Mouse (Mus musculus): ENCODE results near the gene Runx1.

The Runx1 gene

DNA sequence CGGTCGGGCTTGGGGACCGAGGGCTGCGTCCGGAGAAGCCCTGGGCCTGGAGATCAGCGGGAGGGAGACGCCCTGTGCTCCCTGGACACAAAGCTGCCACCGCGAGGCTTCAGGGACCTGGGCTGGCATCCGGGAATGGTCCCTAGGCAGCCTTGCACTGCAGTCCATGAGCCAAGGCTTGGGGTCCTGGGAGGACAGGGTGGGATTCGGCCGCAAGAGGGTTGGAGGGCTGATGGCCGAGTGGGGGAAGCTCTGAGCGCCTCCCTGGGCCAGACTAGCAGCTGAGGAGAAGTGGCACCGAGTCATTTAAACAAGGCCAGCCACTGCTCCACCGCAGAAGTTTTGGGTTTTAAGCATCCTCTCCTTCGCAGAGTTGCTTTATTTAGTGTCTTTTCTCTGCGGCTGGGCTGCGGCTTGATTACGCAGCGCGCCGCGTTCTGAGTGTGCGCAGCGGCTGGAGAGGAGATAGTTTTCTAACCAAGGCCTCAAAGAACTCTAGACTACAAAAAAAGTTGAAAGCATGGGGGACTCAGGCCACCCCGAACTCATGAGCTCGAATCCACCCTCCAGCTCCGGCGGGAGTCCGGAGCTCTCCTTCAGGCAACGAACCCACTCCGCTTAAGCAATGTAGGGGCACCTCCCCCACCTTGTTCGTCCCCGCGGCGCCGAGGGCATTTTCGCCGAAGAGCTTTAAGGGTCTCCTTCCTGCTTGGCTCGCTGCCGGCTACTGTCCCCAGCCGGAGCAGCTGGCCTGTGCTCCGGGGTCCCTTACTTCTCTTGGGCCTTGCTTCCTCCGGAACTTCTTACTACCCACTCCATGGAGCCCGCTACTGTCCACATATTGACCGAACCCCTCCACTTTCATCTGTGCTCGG, 128.0 kb downstream of the Runx1 start:
- peak in 1 of 2 experiments; percentile 31 for DNase-seq

DNA sequence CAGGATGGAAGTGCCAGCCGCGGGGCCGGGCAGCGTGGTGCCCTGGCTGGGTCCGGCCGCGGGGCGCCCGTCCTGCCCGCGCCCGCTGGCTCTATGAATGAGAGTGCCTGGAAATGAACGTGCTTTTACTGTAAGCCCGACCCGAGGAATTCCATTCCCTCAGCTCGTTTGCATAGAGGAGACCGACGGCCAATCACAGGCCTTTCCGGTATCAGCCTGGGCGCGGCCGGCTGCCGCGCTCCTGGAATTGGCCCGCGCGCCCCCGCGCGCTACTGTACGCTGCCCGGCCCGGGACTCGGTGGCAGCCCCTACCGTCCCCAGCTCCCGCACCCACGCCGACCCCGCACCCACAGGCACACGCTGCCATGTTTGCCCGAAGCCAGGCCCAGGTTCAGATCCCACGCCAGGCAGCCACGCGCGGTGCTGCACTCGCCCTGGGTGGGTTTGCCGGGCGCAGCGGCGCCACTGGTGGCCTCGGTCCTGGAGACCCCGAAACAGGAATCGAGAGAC, 128.7 kb downstream of the Runx1 start:
- DNase-seq = peak; percentile 56 to 62

DNA sequence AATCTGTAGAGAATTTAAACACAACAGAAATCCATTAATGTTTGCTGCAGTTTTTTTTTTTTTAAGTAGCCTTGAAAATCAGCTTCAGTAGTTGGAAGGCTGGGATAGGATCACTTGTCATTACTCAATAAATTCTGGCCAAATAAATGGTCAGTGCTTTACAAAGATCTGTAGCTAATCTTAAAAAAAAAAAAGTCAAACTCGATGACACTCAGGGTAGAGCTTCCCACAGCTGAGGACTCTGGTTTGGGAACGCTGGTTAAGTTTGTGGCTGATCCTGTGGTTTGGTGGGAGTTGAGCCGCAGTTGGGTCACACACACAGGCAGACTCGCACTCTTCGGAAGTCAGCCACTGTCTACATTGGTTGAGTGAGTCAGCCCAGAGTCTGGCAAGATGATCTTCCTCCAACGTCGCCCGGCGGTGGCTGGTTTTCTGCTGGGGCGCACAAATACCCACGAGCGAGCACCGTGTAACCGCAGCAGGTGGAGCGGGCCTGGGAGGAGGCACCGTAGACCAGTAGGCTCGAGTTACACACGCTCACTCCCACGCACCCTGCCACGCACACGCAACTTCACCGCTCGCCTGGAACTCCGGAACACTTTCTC, 129.4 kb downstream of the Runx1 start:
- DNase-seq = peak; percentile 78

DNA sequence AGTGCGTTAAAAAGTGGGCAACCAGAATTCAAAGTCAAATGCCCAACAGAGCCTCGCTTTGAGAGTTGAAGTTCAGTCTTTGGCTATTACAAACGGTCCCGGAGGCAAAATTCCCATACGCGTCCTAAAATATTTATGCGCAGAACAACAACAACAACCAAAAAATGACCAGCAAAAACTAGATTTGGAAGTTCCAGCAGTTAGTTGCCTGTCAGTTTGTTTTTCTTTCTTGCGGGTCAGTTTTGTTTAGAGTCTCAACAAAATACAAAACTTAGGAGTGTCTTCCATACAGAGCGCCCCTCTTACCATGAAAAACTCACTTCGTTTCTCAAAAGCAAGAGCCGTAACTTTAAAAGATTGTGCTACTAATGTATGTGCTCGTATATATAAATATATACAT, 130.0 kb downstream of the Runx1 start:
- no peak for DNase-seq

DNA sequence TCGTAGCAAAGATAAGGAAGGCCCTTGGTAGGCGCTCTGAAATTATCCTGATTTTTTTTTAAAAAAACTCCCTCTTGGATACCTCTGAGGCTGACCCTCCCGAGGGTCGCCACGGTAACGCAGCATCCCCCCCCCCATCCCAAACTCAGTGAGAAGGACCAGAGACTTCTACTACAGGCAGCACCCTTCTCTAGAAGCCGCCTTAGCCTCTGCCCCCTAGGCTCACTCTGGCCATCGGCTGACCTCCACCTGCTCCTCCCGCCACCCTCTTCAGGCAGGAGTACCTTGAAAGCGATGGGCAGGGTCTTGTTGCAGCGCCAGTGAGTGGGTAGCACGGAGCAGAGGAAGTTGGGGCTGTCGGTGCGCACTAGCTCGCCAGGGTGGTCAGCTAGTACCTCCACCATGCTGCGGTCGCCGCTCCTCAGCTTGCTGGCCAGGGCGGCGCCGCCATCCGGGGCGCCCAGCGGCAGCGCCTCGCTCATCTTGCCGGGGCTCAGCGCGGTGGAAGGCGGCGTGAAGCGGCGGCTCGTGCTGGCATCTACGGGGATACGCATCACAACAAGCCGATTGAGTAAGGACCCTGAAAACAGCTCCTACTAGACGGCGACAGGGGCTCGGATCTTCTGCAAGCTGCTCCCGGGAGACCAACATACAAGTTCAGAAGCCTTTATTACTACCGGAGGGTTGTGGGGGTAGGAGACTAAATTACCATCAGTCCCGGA, 130.6 kb downstream of the Runx1 start:
- no peak for DNase-seq

DNA sequence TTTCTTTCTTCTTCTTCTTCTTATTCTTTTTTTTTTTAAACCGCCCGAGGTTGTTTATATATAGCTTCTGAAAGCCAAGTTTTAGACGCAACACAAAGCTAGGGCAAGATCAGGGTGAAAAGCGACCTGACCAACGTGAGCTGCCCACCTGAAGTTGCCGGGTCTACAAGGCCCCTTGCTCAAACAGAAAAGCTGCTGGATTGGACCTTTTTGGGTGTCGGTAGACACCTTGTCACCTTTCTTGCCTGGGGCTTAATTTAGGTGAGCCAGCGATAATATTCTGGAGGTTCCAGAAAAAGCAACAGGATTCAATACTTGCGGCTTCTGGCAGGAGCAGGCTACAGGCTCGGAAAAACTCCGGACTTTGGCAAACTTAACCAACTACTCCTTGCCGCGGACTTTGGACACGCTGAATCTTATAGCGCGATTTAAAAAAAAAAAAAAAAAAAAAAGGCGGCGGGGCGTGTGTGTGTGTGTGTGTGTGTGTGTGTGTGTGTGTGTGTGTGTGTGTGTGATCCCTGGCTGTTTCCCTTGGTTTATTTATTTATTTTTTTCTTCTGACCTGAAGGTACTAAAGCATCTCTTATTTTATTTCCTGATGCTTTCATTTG, 131.3 kb downstream of the Runx1 start:
- DNase-seq = no peak

DNA sequence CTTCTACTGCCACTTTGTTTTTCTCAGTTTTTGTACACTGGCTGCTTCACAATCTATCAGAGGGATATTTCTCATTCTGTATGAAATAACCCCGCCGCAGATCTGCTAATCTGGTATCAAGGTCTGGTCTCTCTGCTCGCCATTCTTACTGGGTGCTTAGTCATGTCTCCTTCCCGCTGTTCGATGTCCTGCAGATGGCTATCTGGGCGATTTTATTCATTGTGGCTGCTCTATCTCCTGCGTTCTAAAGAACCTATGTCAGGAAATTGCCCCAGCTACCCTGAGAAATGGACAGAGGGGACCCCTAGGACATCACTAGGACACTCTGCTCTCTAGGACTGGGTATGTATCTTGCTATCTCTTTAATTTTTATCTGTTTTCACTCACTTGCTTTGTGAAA, 135.2 kb downstream of the Runx1 start:
- no peak for DNase-seq

DNA sequence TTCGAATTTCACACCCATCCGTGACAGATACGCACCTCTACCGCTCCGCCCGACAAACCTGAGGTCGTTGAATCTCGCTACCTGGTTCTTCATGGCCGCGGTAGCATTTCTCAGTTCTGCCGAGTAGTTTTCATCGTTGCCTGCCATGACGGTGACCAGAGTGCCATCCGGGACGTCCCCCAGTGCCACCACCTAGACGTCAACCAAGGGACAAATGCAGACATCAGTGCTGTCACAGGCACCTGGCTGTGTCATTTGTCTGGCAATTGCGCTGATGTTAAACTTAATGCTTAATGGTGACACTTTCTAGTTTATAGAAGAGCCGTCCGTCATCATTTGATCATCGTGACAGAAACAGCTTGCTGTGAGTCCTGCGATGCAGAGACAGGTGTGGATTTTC, 137.0 kb downstream of the Runx1 start:
- no peak for DNase-seq

DNA sequence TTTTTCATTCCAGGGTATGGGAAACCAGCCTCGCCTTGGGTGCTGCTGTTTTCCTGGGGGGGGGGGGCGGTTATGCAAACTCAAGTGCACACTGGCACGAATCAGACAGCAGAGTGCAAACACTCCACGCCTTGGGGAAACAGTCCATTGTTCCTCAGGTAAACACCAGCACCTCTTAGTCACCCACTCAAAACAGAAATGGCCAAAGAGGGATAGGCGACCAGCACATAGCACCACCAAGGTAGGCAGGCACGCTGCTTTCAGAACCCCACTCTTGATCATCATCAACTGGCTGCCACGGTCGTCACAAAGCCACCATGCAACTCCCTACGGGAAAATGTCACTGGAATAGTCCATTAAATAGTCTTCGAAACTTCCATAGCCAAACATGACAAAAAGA, 139.0 kb downstream of the Runx1 start:
- no peak for DNase-seq

DNA sequence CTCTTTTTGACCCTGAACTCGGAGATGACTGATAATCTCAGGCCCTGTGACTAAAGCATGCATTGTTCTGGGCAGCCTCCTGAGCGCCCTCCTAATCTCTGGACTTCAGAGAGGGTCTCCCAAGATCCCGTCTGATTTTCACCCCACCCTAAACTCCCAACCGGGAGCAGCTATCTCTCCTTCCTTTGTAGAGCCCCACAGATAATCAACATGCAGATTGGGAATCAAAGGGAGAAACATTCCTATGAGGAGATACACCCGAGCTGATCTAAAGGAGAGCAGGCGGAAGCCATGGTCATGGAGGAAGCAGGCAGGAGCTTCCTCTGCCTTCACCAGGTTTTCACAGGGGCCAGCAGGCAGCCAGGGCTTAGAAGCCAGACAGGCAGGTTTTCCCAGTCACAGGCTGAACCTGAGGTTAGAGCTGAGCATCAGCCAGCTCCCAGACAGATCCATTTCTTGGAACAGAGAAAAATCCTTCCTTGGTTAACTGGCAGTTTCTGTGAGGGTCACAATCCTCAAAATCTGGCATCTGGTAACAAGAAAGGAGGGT, 140.1 kb downstream of the Runx1 start:
- DNase-seq = no peak

DNA sequence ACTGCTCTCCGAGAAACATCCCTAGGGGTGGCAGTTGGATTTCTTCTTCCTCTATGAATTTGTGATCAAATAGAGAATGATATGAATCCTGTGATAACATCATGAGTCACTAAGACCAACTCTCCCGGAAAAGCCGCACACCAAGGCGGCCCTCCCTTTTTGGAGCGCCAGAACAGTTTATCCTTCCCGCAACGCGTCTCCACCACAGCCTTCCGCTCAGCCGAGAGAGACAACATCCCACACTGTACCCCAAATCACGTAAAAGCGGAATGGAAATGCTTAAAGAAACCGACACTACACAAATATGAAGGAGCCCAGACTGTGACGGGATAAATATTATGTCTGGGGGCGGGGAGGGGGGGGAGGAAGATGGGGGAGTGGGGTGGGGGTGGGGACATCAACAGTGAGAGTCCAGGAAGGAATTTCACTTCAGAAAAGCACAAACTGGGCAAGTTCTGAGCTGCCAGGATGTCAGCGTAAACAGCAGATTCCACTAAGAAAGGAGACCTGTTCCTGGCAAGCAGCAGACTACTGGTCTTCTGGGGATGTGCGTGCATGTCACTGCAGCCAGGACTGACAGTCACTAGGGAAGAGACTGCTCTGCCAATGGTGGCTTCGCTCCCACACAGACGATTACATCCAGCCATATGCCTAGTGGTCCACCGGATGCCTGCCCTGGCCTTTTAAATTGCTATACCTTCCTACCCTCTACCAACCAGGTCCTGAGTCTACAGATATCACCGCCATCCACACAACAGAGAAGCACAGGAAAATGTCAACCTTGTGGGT, 141.3 kb downstream of the Runx1 start:
- DNase-seq = no peak

DNA sequence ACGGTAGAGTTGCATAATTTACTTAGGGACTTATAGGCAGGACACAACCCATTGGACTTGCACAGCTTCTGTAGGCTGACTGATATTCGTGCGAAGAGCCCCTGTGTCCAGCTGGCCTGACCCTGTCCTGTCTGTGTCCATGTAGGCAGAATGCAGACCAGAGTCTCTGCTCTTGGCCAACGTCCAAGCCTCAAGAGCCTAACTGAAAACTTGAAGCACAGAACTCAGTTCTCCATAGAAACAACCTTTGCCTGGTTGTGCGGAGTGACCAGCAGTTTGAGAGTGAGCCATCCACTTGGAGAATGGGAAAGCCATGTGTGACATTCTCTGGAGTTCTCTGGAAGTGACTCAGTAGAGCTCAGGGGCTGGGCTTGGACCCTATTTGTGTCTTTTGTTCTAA, 149.3 kb downstream of the Runx1 start:
- no peak for DNase-seq

DNA sequence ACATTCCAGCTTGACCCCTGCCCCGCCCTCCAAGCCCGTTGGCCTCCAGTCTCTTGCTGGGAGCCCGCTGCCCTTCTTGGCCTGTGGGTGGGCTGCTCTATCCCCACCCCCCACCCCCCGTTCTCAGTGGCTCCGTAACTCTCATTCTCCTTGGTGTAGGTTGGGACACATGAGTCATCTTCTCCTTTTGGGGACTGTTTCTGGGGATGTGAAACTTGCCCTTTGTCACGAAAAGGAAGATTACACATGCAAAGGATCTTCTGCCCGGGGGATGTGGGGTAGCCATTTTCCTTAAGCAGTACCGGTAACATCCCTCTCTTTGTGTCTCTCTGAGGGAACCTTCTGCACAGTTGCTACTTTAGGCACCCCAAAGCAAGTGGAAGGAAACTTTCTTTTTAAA, 150.3 kb downstream of the Runx1 start:
- no peak for DNase-seq

DNA sequence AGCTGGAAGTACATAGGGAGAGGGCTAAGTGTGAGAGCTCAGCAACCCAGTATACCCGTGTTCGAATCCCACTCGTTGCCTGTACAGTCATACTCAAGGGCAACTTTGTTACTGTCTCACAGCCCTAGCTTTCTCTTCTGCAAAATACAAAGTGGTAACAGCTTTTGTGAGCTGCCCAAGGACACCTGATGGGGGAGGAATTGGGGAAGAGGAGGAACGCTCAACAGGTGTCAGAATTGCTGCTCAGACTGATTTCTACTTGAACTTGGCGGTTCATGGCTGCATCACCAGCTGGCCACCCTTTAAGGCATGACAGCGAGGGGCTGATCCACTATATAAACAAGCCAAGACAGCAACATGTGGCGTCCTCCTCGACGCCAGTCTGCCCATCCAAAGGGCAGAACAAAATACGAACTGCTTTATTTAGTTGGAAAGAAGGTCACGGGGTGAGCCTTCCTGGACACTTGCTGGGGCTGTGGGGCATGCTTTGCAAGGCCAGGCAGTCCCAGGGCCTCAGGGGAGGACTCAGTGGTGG, 151.0 kb downstream of the Runx1 start:
- DNase-seq = no peak

DNA sequence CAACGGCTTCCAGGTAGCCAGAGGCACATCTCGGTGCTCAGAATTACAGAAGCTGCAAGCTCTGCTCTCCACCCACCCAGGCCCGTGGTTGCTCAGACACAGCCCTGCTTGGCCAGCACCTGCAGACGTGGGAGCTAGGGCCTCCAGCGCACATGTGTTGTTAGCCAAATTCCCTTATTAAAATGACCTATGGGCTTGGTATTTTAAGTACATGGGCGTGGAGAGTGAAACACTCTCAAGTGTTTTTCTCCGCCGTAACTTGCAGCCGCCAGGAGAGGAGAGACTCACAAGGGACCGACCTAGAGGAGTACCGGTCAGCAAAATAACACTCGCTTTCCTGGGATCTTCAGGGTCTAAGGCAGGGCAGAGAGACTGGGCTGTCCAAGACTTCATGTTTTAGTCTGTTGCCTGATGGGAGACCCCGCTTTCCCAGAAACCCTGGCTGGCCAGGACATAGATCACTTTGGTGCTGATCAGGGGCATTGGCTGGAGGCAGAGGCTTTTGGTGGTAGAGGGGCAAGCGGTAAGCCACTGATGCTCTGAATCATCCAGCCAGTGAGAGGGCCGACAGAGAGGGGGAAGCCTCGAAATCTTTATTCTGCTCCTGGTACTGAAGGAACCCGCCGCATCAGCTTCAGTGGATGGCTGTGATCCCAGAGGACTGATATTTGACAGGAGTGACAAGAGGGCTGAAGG, 151.7 kb downstream of the Runx1 start:
- DNase-seq = no peak

DNA sequence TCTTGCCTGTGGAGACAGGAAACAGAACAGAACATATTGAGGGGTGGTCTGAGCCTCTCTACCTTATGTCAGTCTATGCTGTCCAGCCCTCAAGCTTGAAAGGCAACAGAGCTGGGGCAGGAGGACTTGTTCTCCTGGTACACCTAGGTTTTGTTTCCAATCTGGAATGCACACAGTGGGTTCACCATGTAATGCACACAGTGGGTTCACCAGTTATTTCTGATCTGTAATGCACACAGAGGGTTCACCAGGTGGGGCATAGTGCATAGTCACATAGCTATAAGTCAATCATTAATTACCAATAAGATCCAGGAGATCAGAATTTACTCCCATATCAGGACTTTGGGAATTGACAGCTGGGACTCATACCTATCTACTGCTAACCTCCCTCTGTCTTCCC, 157.1 kb downstream of the Runx1 start:
- no peak for DNase-seq

DNA sequence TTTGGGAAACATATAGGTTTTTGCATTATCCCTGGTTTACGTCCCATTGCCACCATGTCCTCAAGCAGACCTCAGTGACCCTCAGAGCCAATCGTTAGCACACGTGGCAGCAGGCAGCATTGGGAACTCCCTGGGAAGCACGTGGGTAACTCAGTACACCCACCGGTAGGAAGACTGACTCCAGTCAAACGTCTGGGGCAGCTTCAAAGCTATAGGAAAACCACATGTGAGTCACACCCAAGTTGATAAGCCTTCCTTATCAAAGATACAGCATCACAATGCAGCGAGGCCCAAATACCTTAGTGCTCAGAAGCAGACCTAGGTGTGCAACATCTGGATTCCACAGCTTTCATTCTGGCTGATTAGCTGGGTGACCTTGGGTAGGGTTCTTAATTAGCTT, 164.2 kb downstream of the Runx1 start:
- no peak for DNase-seq

DNA sequence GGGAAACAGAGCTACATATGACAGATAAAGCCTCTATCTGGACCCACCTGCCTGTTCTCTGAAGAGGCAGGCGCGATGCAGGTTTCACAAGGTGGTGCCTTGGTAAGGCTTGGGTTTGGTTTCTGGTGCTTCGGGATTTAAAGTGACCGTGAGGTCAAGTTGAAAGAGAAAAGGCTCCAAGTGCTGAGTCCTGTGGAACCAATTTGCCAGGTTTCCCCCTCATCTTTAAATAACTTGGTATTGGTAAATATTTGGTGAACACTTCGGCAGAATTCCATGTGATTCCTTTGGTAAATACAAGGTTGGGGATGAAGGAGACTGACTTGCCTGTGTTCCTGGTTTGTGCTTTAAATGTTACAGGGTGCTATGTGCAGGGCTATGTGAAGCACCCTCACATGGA, 169.2 kb downstream of the Runx1 start:
- no peak for DNase-seq

DNA sequence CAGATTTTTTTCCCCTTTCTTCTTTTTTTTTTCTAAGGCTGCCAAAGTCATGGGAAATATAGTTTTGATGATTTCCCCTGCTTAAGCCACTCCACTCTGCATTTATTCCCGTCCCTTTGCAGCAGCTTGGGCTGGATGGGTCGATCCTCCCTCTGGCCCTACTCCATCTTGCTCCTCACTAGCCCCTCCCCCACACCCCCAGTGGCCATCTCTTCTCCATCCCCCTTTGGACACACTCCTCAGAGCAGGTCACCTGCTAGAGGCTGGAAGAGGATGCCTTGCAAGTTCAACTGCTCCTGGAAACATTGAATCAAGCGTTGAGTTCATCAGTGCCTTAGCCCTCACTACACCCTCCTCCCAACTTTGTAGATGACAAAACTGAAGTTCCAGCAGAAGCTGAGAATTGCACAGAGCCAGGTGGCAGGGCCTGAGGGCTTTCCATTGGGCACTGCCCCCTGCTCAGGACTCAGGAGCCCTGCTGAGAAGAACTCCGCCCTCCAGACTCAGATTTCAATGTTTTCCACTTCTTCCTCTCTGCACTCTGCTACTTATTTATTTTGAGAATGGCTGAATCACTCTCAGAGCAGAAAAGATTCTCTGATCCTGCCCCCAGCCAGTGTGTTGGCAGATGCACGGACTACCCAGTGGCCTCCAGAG, 171.5 kb downstream of the Runx1 start:
- no peak for DNase-seq

DNA sequence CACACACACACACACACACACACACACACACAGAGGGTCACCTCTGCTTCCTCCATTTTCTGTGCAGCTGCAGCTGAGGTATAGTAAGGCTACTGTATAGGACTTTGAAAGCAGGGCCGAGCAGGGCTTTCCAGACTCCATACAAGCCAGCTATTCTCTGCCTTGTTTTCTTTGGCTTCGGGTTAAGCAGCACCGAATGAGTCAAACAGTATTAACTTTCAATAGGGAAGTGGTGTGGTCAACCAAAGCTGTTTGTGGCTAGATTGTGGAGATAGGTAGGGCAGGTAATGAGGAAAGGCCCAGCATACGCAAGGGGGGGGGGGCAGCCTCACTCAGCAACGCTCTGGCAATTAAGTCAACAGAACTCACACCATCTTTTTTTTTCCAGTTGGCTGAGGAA, 172.1 kb downstream of the Runx1 start:
- no peak for DNase-seq

DNA sequence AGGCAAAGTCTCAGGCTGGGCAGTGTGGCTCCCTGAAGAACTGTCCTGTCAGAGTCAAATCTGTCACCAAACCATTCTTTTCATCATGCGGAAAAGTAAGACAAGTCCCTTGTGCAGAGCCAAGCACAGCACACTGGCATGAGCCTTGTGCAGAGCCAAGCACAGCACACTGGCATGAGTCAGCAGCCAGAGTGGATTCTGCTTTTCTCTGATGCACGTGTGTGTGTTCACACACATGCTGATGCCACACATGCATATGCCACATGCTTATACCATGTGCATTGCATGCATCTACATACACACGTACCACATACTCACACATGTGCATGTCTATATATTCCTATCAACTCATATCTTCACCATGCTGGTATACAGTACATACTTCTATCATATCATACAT, 174.7 kb downstream of the Runx1 start:
- no peak for DNase-seq

Data from B cell, adult 2 months (primary cell).